Mouse (Mus musculus) ES-Bruce4 (cell line): ENCODE results near the gene Zfp771. TPM values are rescaled to one million over a fixed set of nuclear protein-coding genes. Genes with fewer than 3 reads are reported as not detected.

ENCODE experiments used
- H3K27ac ChIP-seq: 2 replicates; pipeline ENCODE4 v1.5.1; 2012; ENCODE audit warnings: low read length, inconsistent platforms; ENCODE audit not compliant: insufficient read depth
- H3K27me3 ChIP-seq: 2 replicates; pipeline ENCODE4 v1.6.1; 2012; ENCODE audit warnings: mild to moderate bottlenecking, low read length, inconsistent platforms; ENCODE audit not compliant: control insufficient read depth, poor library complexity, insufficient read depth, severe bottlenecking
- H3K36me3 ChIP-seq: 2 replicates; pipeline ENCODE4 v1.6.1; 2012; ENCODE audit warnings: inconsistent platforms, mild to moderate bottlenecking, low read length, moderate library complexity; ENCODE audit not compliant: control insufficient read depth, poor library complexity, insufficient read depth, severe bottlenecking
- H3K4me1 ChIP-seq: one replicate; pipeline ENCODE4 v1.8.1; 2011; ENCODE audit warnings: low read length; ENCODE audit not compliant: control insufficient read depth, insufficient read depth
- H3K4me3 ChIP-seq: 2 replicates; pipeline ENCODE4 v1.5.1; 2011; ENCODE audit warnings: low read depth, mild to moderate bottlenecking, low read length
- H3K9ac ChIP-seq: 2 replicates; pipeline ENCODE4 v1.6.1; 2012; ENCODE audit warnings: low read depth, mild to moderate bottlenecking, inconsistent platforms; ENCODE audit not compliant: poor library complexity, severe bottlenecking
- H3K9me3 ChIP-seq: replicated peaks from 2 replicates; pipeline ENCODE4 v1.6.1; 2012; ENCODE audit warnings: mild to moderate bottlenecking, low read length, inconsistent platforms; ENCODE audit not compliant: control insufficient read depth, poor library complexity, insufficient read depth, severe bottlenecking
- CTCF ChIP-seq: IDR thresholded peaks from one replicate; pipeline ENCODE4 v1.8.1; 2011; ENCODE audit warnings: low read depth, low read length
- EP300 ChIP-seq: IDR thresholded peaks from 2 replicates; pipeline ENCODE4 v1.6.1; 2011; ENCODE audit warnings: low read depth, low read length; ENCODE audit not compliant: insufficient read depth
- POLR2A ChIP-seq: IDR thresholded peaks from one replicate; pipeline ENCODE4 v1.8.1; 2011; ENCODE audit warnings: low read length; ENCODE audit not compliant: insufficient read depth
- polyA plus RNA-seq: library from polyadenylated mRNA; stranded (reverse); fragments of >200 nt; gene quantifications from 2 replicates; pipeline ENCODE4 v1.2.4, GENCODE M21; 2011; ENCODE audit warnings: low read depth; ENCODE audit not compliant: missing spikeins, insufficient read depth, insufficient read length

Gene Zfp771
- polyA plus RNA-seq, 1 experiment, result 8.7 TPM

- peak; percentile 56; the same call in 1 of the 2 replicates for TF ChIP-seq EP300
- TF ChIP-seq CTCF, result peak; percentile 86
- TF ChIP-seq POLR2A, result no peak
- Histone ChIP-seq H3K4me3 (peak overlapping the region; percentile 69), H3K27ac (peak overlapping the region; percentile 63), H3K27me3 (no peaks in the 10 kb centered on the region), H3K9me3 (no peaks in the 10 kb centered on the region), H3K36me3 (peaks cover 4% of the 10 kb centered on the region; the same call in 1 of the 2 replicates), H3K4me1 (peaks cover 1% of the 10 kb centered on the region), H3K9ac (peak overlapping the region; percentile 61)
These were observed 28.8 kb upstream of the Zfp771 start for GRCm38 (mm10) chr7:127214981-127215871.

- Histone ChIP-seq H3K9ac (peak overlapping the region; percentile 61), H3K36me3 (peaks cover 4% of the 10 kb centered on the region; the same call in 1 of the 2 replicates), H3K27ac (peak overlapping the region; percentile 81), H3K4me3 (peak overlapping the region; percentile 44), H3K9me3 (no peaks in the 10 kb centered on the region), H3K27me3 (no peaks in the 10 kb centered on the region), H3K4me1 (no peaks in the 10 kb centered on the region)
- TF ChIP-seq CTCF (no peak), POLR2A (no peak), EP300 (peak; percentile 65; the same call in 1 of the 2 replicates)
These were observed 27.8 kb upstream of the Zfp771 start for GRCm38 (mm10) chr7:127216307-127216706.

- Histone ChIP-seq H3K9ac (peak overlapping the region; percentile 61), H3K4me1 (no peaks in the 10 kb centered on the region), H3K9me3 (no peaks in the 10 kb centered on the region), H3K4me3 (peak overlapping the region; percentile 61), H3K36me3 (peaks cover 4% of the 10 kb centered on the region; the same call in 1 of the 2 replicates), H3K27me3 (no peaks in the 10 kb centered on the region), H3K27ac (peak overlapping the region; percentile 81)
- peak; percentile 96 for TF ChIP-seq EP300
- no peak for TF ChIP-seq POLR2A
- TF ChIP-seq CTCF, result no peak
These were observed 26.6 kb upstream of the Zfp771 start for GRCm38 (mm10) chr7:127217475-127217874.

- no peaks in the 10 kb centered on the region for H3K9me3 ChIP-seq
- H3K9ac ChIP-seq, result peak overlapping the region; percentile 61
- H3K27me3 ChIP-seq, result no peaks in the 10 kb centered on the region
- no peaks in the 10 kb centered on the region for H3K4me1 ChIP-seq
- peak overlapping the region; percentile 61 for H3K4me3 ChIP-seq
- no peak for TF ChIP-seq CTCF
- no peak for TF ChIP-seq POLR2A
- no peak for TF ChIP-seq EP300
- H3K36me3 ChIP-seq, result peaks cover 4% of the 10 kb centered on the region; the same call in 1 of the 2 replicates
- peak overlapping the region; percentile 81 for H3K27ac ChIP-seq
These were observed 26.0 kb upstream of the Zfp771 start for GRCm38 (mm10) chr7:127217901-127218642.

- peak overlapping the region; percentile 61 for H3K9ac ChIP-seq
- TF ChIP-seq CTCF (no peak), EP300 (no peak), POLR2A (no peak)
These were observed 25.4 kb upstream of the Zfp771 start for GRCm38 (mm10) chr7:127218670-127219069.

GRCm38 (mm10) chr7:127220440-127220839 lies 23.6 kb upstream of the Zfp771 start:
- TF ChIP-seq POLR2A, result no peak
- TF ChIP-seq EP300, result no peak
- no peak for TF ChIP-seq CTCF
- Histone ChIP-seq H3K9ac (no peak overlapping the region), H3K4me1 (peaks cover 1% of the 10 kb centered on the region), H3K27ac (peak overlapping the region; percentile 69), H3K27me3 (no peaks in the 10 kb centered on the region), H3K4me3 (no peak overlapping the region), H3K36me3 (no peaks in the 10 kb centered on the region), H3K9me3 (no peaks in the 10 kb centered on the region)

More at GRCm38 (mm10) chr7:127218670-127219069, 25.4 kb upstream of the Zfp771 start:
- Histone ChIP-seq H3K27me3 (no peaks in the 10 kb centered on the region), H3K9me3 (no peaks in the 10 kb centered on the region), H3K27ac (peak overlapping the region; percentile 62), H3K36me3 (peaks cover 4% of the 10 kb centered on the region; the same call in 1 of the 2 replicates), H3K4me1 (no peaks in the 10 kb centered on the region), H3K4me3 (peak overlapping the region; percentile 61)
